In the genomic region with DNA sequence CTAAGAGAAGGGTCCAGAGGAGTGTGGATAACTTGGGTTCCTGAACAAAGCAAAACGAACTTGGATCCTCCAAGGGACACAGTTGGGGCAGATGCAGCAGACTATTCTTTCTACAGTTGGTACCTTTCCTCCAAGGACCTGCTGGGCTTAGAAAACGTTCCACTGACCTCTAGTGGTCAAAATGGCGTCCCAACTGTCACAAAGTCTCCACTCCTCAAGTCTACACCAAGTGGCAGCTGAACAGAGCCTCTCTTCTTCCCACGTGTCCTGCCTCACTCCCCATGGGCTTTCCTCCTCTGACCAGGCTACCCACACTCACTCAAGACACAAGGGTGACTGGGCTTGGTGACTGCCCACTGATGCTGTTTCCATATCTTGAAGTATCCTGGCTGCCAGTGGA, we compare ENCODE assay signal across 7 mouse cellular contexts.
DNase-seq lines count a peak whose midpoint lies in the region; ATAC-seq and TF ChIP-seq lines count a peak whose summit lies in the region.

No protein-coding gene starts in this region.

- no peak for TF ChIP-seq POLR2A in MEL (IDR thresholded peaks at IDR 0.05; ENCODE audit: control insufficient read depth in 1 of 2, insufficient read depth in 1 of 2, low read depth in 1 of 2, low read length in 2 of 2, poor library complexity in 1 of 2)

- TF ChIP-seq EP300 in MEL (IDR thresholded peaks at IDR 0.05; ENCODE audit: low read depth in 1 of 2, low read length in 2 of 2) = no peak

- H3K79me2 ChIP-seq in MEL (ENCODE audit: control insufficient read depth, insufficient read depth, low read length, poor library complexity) = no peaks in the 10 kb centered on the region

- TF ChIP-seq CTCF in left cerebral cortex, adult 2 months (IDR thresholded peaks at IDR 0.05) = peak; percentile 52
- peak; percentile 37 to 60 (median 41); a peak in 5 of 6 replicates for TF ChIP-seq CTCF in MEL (IDR thresholded peaks at IDR 0.05 in 2 of 3, conservative IDR thresholded peaks at IDR 0.05 in 1 of 3; ENCODE audit: control insufficient read depth in 1 of 3, insufficient read depth in 1 of 3, low read depth in 2 of 3, low read length in 3 of 3, poor library complexity in 1 of 3, severe bottlenecking in 1 of 3)
- TF ChIP-seq CTCF in midbrain, postnatal 0 days (IDR thresholded peaks at IDR 0.05) = peak; percentile 64

- no peak overlapping the region for H3K4me2 ChIP-seq in midbrain, postnatal 0 days (ENCODE audit: low read depth, low read length, poor library complexity, severe bottlenecking)

- no peaks in the 10 kb centered on the region for H3K9me3 ChIP-seq in MEL (replicated peaks; ENCODE audit: insufficient read depth, low read length)
- no peaks in the 10 kb centered on the region for H3K9me3 ChIP-seq in midbrain, postnatal 0 days (ENCODE audit: low read length)

- no peak for DNase-seq in left cerebral cortex, adult 2 months (ENCODE audit: extremely low spot score in 1 of 2, low spot score in 2 of 2)
- DNase-seq in left cerebral cortex, adult 9 months (ENCODE audit: low spot score in 2 of 2) = no peak
- DNase-seq in MEL (ENCODE audit: low read depth, low spot score) = peak; percentile 38
- DNase-seq in c-Kit-positive CD71-negative TER-119-negative erythroid progenitor cells, embryonic 14.5 days (ENCODE audit: low read depth) = peak; percentile 50
- DNase-seq in kidney, postnatal 10 days = peak; percentile 67
- peak; percentile 56 for DNase-seq in midbrain, postnatal 0 days (ENCODE audit: low spot score)
- no peak for DNase-seq in ovary, postnatal 10 days (ENCODE audit: low spot score)

- H3K4me1 ChIP-seq in MEL (ENCODE audit: control insufficient read depth in 1 of 2, insufficient read depth in 2 of 2, low read length in 2 of 2) = peaks cover 0 to 2% of the 10 kb centered on the region in 2 experiments; a peak in 1 of 4 replicates
- H3K4me1 ChIP-seq in midbrain, postnatal 0 days (ENCODE audit: insufficient read depth, low read length) = no peaks in the 10 kb centered on the region

- WGBS in midbrain, postnatal 0 days = 15% methylated on average over 4 of the region's 4 CpGs

- H3K9ac ChIP-seq in MEL (ENCODE audit: control insufficient read depth, low read depth, low read length, poor library complexity, severe bottlenecking) = no peak overlapping the region
- H3K9ac ChIP-seq in midbrain, postnatal 0 days (replicated peaks; ENCODE audit: low read length, poor library complexity, severe bottlenecking) = no peak overlapping the region

- ATAC-seq in midbrain, postnatal 0 days (ENCODE audit: low FRiP score) = no peak

- no peak overlapping the region for H3K4me3 ChIP-seq in left cerebral cortex, adult 2 months
- H3K4me3 ChIP-seq in MEL (ENCODE audit: control insufficient read depth in 1 of 2, insufficient read depth in 1 of 2, low read depth in 2 of 2, low read length in 2 of 2) = no peak overlapping the region
- H3K4me3 ChIP-seq in midbrain, postnatal 0 days (ENCODE audit: low read depth, low read length) = no peak overlapping the region

- H3K36me3 ChIP-seq in MEL (ENCODE audit: control insufficient read depth in 1 of 2, insufficient read depth in 2 of 2, low read length in 2 of 2) = no peaks in the 10 kb centered on the region
- no peaks in the 10 kb centered on the region for H3K36me3 ChIP-seq in midbrain, postnatal 0 days (ENCODE audit: insufficient read depth, low read length)

- no peak overlapping the region for H3K27ac ChIP-seq in left cerebral cortex, adult 2 months
- H3K27ac ChIP-seq in MEL (ENCODE audit: control insufficient read depth, low read depth, low read length) = no peak overlapping the region
- no peak overlapping the region for H3K27ac ChIP-seq in midbrain, postnatal 0 days (ENCODE audit: low read depth, low read length)

- intact Hi-C loops in left cerebral cortex, adult 2 months (cut with DNase I) = no loop called here

- TF ChIP-seq RAD21 in MEL (IDR thresholded peaks at IDR 0.05; ENCODE audit: low read depth, low read length) = peak; percentile 58

- H3K27me3 ChIP-seq in MEL (ENCODE audit: control insufficient read depth in 1 of 2, insufficient read depth in 2 of 2, low read length in 2 of 2) = peaks cover 0 to 2% of the 10 kb centered on the region in 2 experiments; a peak in 1 of 4 replicates
- H3K27me3 ChIP-seq in midbrain, postnatal 0 days (ENCODE audit: insufficient read depth, low read length) = no peaks in the 10 kb centered on the region

TF ChIP-seq in MEL, 35 proteins besides CTCF, POLR2A, EP300 and RAD21:
- TF ChIP-seq POLR2AphosphoS5 (IDR thresholded peaks at IDR 0.05; ENCODE audit: borderline replicate concordance, low read depth, low read length) (no peak), SMC3 (IDR thresholded peaks at IDR 0.05; ENCODE audit: low read depth, low read length) (peak; percentile 48), JUND (IDR thresholded peaks at IDR 0.05; ENCODE audit: low read depth, low read length) (no peak), TCF12 (IDR thresholded peaks at IDR 0.05; ENCODE audit: low read depth, low read length) (no peak), ELF1 (IDR thresholded peaks at IDR 0.05; ENCODE audit: low read depth, low read length) (no peak), ZC3H11A (IDR thresholded peaks at IDR 0.05; ENCODE audit: low read depth, low read length) (peak; percentile 16; the same call in 1 of the 2 replicates)

Comparison
In these comparisons a context has a peak if more than half of its experiments do, and no peak if none do; other contexts are left out.
1. DNase-seq: peak in MEL (single experiment), c-Kit-positive CD71-negative TER-119-negative erythroid progenitor cells, embryonic 14.5 days (single experiment), kidney, postnatal 10 days (single experiment) and midbrain, postnatal 0 days (single experiment); none in left cerebral cortex, adult 2 months (0 of 2), left cerebral cortex, adult 9 months (0 of 2) and ovary, postnatal 10 days (single experiment).
2. Peak in every context shown above with its lines, with median percentiles within 50 percentile points of each other: CTCF ChIP-seq.